Mouse (Mus musculus) heart, postnatal 25 days (tissue): ENCODE data around the gene Clasp1. TPM values are rescaled to one million over a fixed set of nuclear protein-coding genes. Genes with fewer than 3 reads are reported as not detected.

Experiments used
- DNase-seq: peaks from one replicate; pipeline ENCODE4 v3.0.0; 2022; ENCODE audit warnings: low spot score
- intact Hi-C: fragments of 180-260 bp; cut with DNase I; formaldehyde crosslinking; loops from one replicate; pipeline ENCODE4 v1.15.1; 2025
- total RNA-seq, 2 experiments: library from RNA; stranded (reverse); gene quantifications; 2 replicates each; pipeline ENCODE4 v1.2.3; 2021

The Clasp1 gene
- total RNA-seq, 2 experiments from 2014 or later, result 296 to 379 TPM

- intact Hi-C loops, result no loop called here
- DNase-seq, result peak; percentile 36
Observed at GRCm38 (mm10) chr1:118627781-118628464, 239.1 kb downstream of the Clasp1 start, which contains the start of gene Tfcp2l1. Gene Tfcp2l1, plus strand, starts transcription at chr1:118627945.

GRCm38 (mm10) chr1:118633415-118633980, 244.6 kb downstream of the Clasp1 start:
- no peak for DNase-seq
- intact Hi-C loops, result no loop called here

- DNase-seq, result no peak
- intact Hi-C loops, result no loop called here
Observed at GRCm38 (mm10) chr1:118642296-118642999, 253.6 kb downstream of the Clasp1 start.

- intact Hi-C loops, result no loop called here
- DNase-seq, result no peak
Observed at GRCm38 (mm10) chr1:118643138-118643979, 254.5 kb downstream of the Clasp1 start.

GRCm38 (mm10) chr1:118645701-118646100, 256.8 kb downstream of the Clasp1 start:
- intact Hi-C loops, result no loop called here

GRCm38 (mm10) chr1:118648015-118648414, 259.2 kb downstream of the Clasp1 start:
- no peak for DNase-seq
- intact Hi-C loops, result no loop called here

More at GRCm38 (mm10) chr1:118645701-118646100, 256.8 kb downstream of the Clasp1 start:
- no peak for DNase-seq

- intact Hi-C loops, result no loop called here
- no peak for DNase-seq
Observed at GRCm38 (mm10) chr1:118649933-118650770, 261.3 kb downstream of the Clasp1 start.

GRCm38 (mm10) chr1:118650771-118651080, 261.9 kb downstream of the Clasp1 start:
- intact Hi-C loops, result no loop called here
- DNase-seq, result no peak

- intact Hi-C loops, result no loop called here
- no peak for DNase-seq
Observed at GRCm38 (mm10) chr1:118658716-118659115, 269.9 kb downstream of the Clasp1 start.

- no peak for DNase-seq
Observed at GRCm38 (mm10) chr1:118660880-118661465, 272.1 kb downstream of the Clasp1 start.

More at GRCm38 (mm10) chr1:118660880-118661465, 272.1 kb downstream of the Clasp1 start:
- intact Hi-C loops, result no loop called here

Other genes with a start within 250 kb of the Clasp1 start
- not detected for gene Gm29106, start 212.5 kb upstream of the Clasp1 start, total RNA-seq
- gene Tsn, start 77.3 kb upstream of the Clasp1 start, total RNA-seq, result 10 to 100 TPM; 62.7 to 64.3 TPM
- 10 to 100 TPM; 15.6 to 16.4 TPM for gene Nifk, start 67.2 kb upstream of the Clasp1 start, total RNA-seq
- under 1 TPM; 0.39 to 0.78 TPM for gene Tfcp2l1, start 238.9 kb downstream of the Clasp1 start, total RNA-seq